Mouse (Mus musculus) limb, embryonic 11.5 days (tissue): ENCODE data around the gene Ccr8. TPM values are rescaled to one million over a fixed set of nuclear protein-coding genes. Genes with fewer than 3 reads are reported as not detected.

Experiments
- polyA plus RNA-seq: library from polyadenylated mRNA; unstranded; fragments of >200 nt; fragmentation: Nextera tagmentation; extraction: Ambion mirVana; gene quantifications from 2 replicates; pipeline ENCODE4 v1.2.1, GENCODE M21; 2014

The Ccr8 gene
- polyA plus RNA-seq, 1 experiment from 2014 or later = not detected

Other genes with a start within 250 kb of the Ccr8 start
- 59.6 and 64.7 TPM in 2 replicates for gene Wdr48, start 197.2 kb upstream of the Ccr8 start, polyA plus RNA-seq
- 23.3 and 23.8 TPM in 2 replicates for gene Gorasp1, start 154.5 kb upstream of the Ccr8 start, polyA plus RNA-seq
- 0.35 and 0.68 TPM in 2 replicates for gene Ttc21a, start 154.5 kb upstream of the Ccr8 start, polyA plus RNA-seq
- 1.5 and 1.6 TPM in 2 replicates for gene Csrnp1, start 107.5 kb upstream of the Ccr8 start, polyA plus RNA-seq
- gene Xirp1, start 68.5 kb upstream of the Ccr8 start, polyA plus RNA-seq = not detected in 2 replicates
- 2.5 and 3.0 TPM in 2 replicates for gene Cx3cr1, start 22.2 kb upstream of the Ccr8 start, polyA plus RNA-seq
- 38.7 and 40.1 TPM in 2 replicates for gene Slc25a38, start 18.3 kb downstream of the Ccr8 start, polyA plus RNA-seq
- 1,600 and 1,665 TPM in 2 replicates for gene Rpsa, start 35.6 kb downstream of the Ccr8 start, polyA plus RNA-seq
- not detected in 2 replicates for gene Mobp, start 57.6 kb downstream of the Ccr8 start, polyA plus RNA-seq
- gene Myrip, start 209.4 kb downstream of the Ccr8 start, polyA plus RNA-seq = 0.07 TPM in 1 of 2 replicates, not detected in the other